Mouse (Mus musculus) thymus, adult 2 months (tissue): ENCODE measurements around the gene Smurf2. TPM values are rescaled to one million over a fixed set of nuclear protein-coding genes. Genes with fewer than 3 reads are reported as not detected.

Source experiments
- DNase-seq: peaks from one replicate; pipeline ENCODE4 v3.0.0; 2021
- H3K27ac ChIP-seq: fragments of 200-500 bp; 2 replicates; pipeline ENCODE4 v1.5.1; 2012; ENCODE audit warnings: low read length, control low read depth; ENCODE audit not compliant: control insufficient read depth, insufficient read depth
- H3K27me3 ChIP-seq: fragments of 200-500 bp; 2 replicates; pipeline ENCODE4 v1.6.1; 2012; ENCODE audit warnings: mild to moderate bottlenecking, low read length, moderate library complexity, mixed read lengths; ENCODE audit not compliant: control insufficient read depth, insufficient read depth
- H3K36me3 ChIP-seq: fragments of 200-500 bp; 2 replicates; pipeline ENCODE4 v1.6.1; 2012; ENCODE audit warnings: mild to moderate bottlenecking, low read length, moderate library complexity; ENCODE audit not compliant: control insufficient read depth, insufficient read depth
- H3K4me1 ChIP-seq: fragments of 200-500 bp; replicated peaks from 2 replicates; pipeline ENCODE4 v1.6.1; 2012; ENCODE audit warnings: low read length; ENCODE audit not compliant: control insufficient read depth, insufficient read depth
- H3K4me3 ChIP-seq: fragments of 200-500 bp; 2 replicates; pipeline ENCODE4 v1.5.1; 2012; ENCODE audit warnings: mild to moderate bottlenecking, low read length, control low read depth, moderate library complexity; ENCODE audit not compliant: control insufficient read depth, insufficient read depth
- CTCF ChIP-seq: fragments of 200-500 bp; IDR thresholded peaks from 2 replicates; pipeline ENCODE4 v1.5.1; 2012; ENCODE audit warnings: mild to moderate bottlenecking, control low read depth, low read length, moderate library complexity, borderline replicate concordance; ENCODE audit not compliant: control insufficient read depth, poor library complexity, insufficient read depth; ENCODE audit errors: extremely low read depth
- POLR2A ChIP-seq: fragments of 200-500 bp; IDR thresholded peaks from 2 replicates; pipeline ENCODE4 v1.6.1; 2012; ENCODE audit warnings: mild to moderate bottlenecking, low read length, control low read depth, moderate library complexity; ENCODE audit not compliant: control insufficient read depth, poor library complexity, insufficient read depth; ENCODE audit errors: extremely low read depth
- WGBS: fragments of 180-500 bp; shearing (Covaris S2); methylation state at CpG from one replicate; pipeline ENCODE4 v1.1.7; 2018; 5-methylcytosine and 5-hydroxymethylcytosine counted together
- polyA plus RNA-seq: library from polyadenylated mRNA; depleted of rRNA; stranded (reverse); fragments of >200 nt; gene quantifications from 2 replicates; pipeline ENCODE4 v1.2.3, GENCODE M21; 2012

Smurf2 gene
- polyA plus RNA-seq, 1 experiment = 9.9 TPM

DNA sequence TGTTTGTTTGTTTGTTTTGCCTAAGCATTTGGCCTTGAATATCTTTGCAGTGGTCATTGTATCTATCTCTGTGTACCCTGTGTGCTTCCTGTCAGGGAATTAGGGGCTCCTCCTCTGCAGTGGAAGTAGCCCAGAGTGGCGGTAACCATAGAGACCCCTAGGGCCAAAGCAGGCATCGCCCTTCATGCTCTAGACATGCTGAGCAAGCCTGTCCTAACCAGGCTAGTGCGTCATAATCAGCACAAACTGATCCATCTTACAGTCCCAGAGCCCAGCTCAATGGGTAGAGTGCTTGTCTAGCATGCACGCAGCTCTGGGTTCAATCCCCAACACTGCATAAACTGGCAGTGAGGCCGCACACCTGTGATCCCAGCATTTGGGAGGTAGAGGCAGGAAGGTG, 38.6 kb upstream of the Smurf2 start:
- H3K27me3 ChIP-seq = no peaks in the 10 kb centered on the region
- DNase-seq = no peak
- no peaks in the 10 kb centered on the region for H3K36me3 ChIP-seq
- 95% methylated on average over 5 of the region's 5 CpGs for WGBS
- TF ChIP-seq POLR2A = no peak
- no peak for TF ChIP-seq CTCF
- no peak overlapping the region for H3K4me3 ChIP-seq
- no peak overlapping the region for H3K27ac ChIP-seq
- H3K4me1 ChIP-seq = peaks cover 29% of the 10 kb centered on the region

DNA sequence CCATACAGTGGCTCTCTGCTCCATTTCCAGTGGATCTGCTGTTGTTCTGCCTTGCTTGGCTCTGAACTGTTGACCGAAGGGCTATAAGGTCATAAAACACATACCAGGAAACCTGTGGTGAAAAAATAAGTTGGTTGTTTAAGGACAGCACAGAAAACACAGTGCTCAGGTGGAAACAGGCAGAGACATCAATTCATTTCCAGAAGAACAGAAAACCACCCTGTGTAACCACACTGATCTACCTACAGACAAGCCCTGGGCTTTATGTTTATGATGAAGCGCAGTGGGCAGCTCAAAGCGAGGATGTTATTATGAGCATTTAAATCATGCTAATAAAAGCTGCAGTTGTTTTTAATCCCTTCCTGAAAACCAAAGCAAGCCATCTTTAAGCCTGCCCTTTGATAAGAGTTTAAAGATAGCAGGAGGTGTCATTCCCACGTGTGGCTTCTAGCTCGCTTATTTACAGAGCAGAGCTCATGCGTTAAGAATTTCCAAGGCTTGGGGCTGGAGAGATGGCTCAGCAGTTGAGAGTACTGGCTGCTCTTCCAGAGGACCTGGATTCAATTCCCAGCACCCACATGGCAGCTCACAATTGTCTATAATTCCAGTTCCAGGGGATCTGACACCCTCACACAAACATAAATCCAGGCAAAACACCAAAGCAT, 38.0 kb upstream of the Smurf2 start:
- TF ChIP-seq CTCF (no peak), POLR2A (no peak)
- H3K4me1 ChIP-seq = peaks cover 29% of the 10 kb centered on the region
- 85% methylated on average over 6 of the region's 6 CpGs for WGBS
- no peak for DNase-seq
- H3K27ac ChIP-seq = no peak overlapping the region
- H3K36me3 ChIP-seq = no peaks in the 10 kb centered on the region
- H3K4me3 ChIP-seq = no peak overlapping the region
- H3K27me3 ChIP-seq = no peaks in the 10 kb centered on the region

DNA sequence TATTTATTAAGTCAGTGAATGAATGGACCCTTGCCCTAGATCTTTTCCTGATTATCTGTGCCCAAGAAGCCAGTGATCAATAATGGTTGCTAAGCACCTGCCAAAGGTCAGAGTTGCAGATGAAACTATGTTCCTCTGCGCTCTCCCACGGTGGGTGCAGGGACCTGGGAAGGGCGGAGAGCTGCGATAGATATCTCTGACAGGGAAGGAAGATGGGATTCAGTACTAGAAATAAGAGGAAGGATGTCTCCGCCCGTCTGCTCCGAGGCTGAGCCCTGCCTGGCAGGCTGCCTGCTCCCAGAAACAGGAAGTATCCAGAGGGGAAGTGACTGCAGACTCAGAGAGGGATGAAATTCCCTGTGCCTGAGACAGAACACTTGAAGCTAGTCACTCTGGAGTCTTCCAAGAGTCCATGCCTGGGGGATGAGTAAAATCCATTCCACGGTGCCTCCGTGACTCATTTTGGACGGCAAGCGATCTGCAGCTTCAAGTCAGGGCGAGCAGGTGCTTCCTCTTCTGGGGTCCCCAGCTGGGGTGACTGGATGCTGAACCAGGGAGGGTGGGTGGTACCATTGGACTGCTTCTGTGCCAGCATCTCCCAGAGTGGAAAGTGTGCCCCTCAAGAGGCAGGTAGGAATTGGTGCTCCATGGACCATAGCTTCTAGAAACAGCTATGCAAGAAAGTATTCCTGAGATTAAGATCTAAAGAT, 36.9 kb upstream of the Smurf2 start:
- TF ChIP-seq CTCF = no peak
- TF ChIP-seq POLR2A = no peak
- H3K27me3 ChIP-seq = no peaks in the 10 kb centered on the region
- no peak overlapping the region for H3K4me3 ChIP-seq
- WGBS = 11% methylated on average over 12 of the region's 12 CpGs
- H3K27ac ChIP-seq = no peak overlapping the region
- peak; percentile 11 for DNase-seq
- H3K36me3 ChIP-seq = no peaks in the 10 kb centered on the region
- peaks cover 27% of the 10 kb centered on the region for H3K4me1 ChIP-seq

GRCm38 (mm10) chr11:106954566-106954965, 34.1 kb upstream of the Smurf2 start:
- TF ChIP-seq CTCF (no peak), POLR2A (no peak)
- H3K27me3 ChIP-seq = no peaks in the 10 kb centered on the region
- peaks cover 10% of the 10 kb centered on the region for H3K4me1 ChIP-seq
- no peaks in the 10 kb centered on the region for H3K36me3 ChIP-seq
- no peak for DNase-seq
- WGBS = 88% methylated on average over 8 of the region's 8 CpGs
- H3K27ac ChIP-seq = no peak overlapping the region
- H3K4me3 ChIP-seq = no peak overlapping the region

- Histone ChIP-seq H3K27me3 (no peaks in the 10 kb centered on the region), H3K27ac (no peak overlapping the region)
- TF ChIP-seq CTCF (no peak), POLR2A (no peak)
Observed at GRCm38 (mm10) chr11:106954116-106954515, 33.6 kb upstream of the Smurf2 start.

GRCm38 (mm10) chr11:106937306-106937705, 16.8 kb upstream of the Smurf2 start:
- H3K27me3 ChIP-seq = no peaks in the 10 kb centered on the region
- no peak overlapping the region for H3K27ac ChIP-seq
- WGBS = 11% methylated on average over 5 of the region's 5 CpGs
- no peak for TF ChIP-seq CTCF
- no peak for TF ChIP-seq POLR2A
- H3K36me3 ChIP-seq = no peaks in the 10 kb centered on the region
- no peak overlapping the region for H3K4me3 ChIP-seq
- peaks cover 2% of the 10 kb centered on the region; the same call in 1 of the 2 replicates for H3K4me1 ChIP-seq
- DNase-seq = no peak

More at GRCm38 (mm10) chr11:106954116-106954515, 33.6 kb upstream of the Smurf2 start:
- 86% methylated on average over 9 of the region's 9 CpGs for WGBS
- H3K4me1 ChIP-seq = peaks cover 7% of the 10 kb centered on the region
- H3K4me3 ChIP-seq = no peak overlapping the region
- no peaks in the 10 kb centered on the region for H3K36me3 ChIP-seq
- DNase-seq = no peak
